Mouse (Mus musculus): ENCODE results near the gene Hkdc1. TPM values are rescaled to one million over a fixed set of nuclear protein-coding genes. Genes with fewer than 3 reads are reported as not detected.
A peak's percentile ranks its signal among the peaks of the same experiment; 100 is the strongest.

The Hkdc1 gene
- polyA plus RNA-seq, 1 experiment from 2014 or later, result 37.7 TPM

- peak; percentile 89 for ATAC-seq
- peak within 1 kb of the TSS; percentile 75 for H3K27ac ChIP-seq (ENCODE audit: low read depth, low read length)
- peak within 1 kb of the TSS; percentile 62 for H3K4me2 ChIP-seq (replicated peaks; ENCODE audit: low read depth)
- H3K9ac ChIP-seq (ENCODE audit: low read depth, low read length), result peak within 1 kb of the TSS; percentile 88
- H3K9me3 ChIP-seq (ENCODE audit: control insufficient read depth), result no peaks in the 10 kb centered on the region
- TF ChIP-seq CTCF (IDR thresholded peaks at IDR 0.05; ENCODE audit: low read depth), result no peak
- no peaks in the 10 kb centered on the region for H3K27me3 ChIP-seq (replicated peaks; ENCODE audit: control insufficient read depth, insufficient read depth, low read length)
- peaks cover 30% of the 10 kb centered on the region for H3K36me3 ChIP-seq (ENCODE audit: control insufficient read depth, insufficient read depth)
- under 1% methylated on average over 73 of the region's 73 CpGs for WGBS
- H3K4me3 ChIP-seq (ENCODE audit: low read depth, low read length), result peak within 1 kb of the TSS; percentile 81
- H3K4me1 ChIP-seq (replicated peaks; ENCODE audit: control insufficient read depth, insufficient read depth, low read length), result no peaks in the 10 kb centered on the region
Observed at GRCm38 (mm10) chr10:62449364-62450279, 27.3 kb upstream of the Hkdc1 start, which contains the start of the genes 4930507D05Rik and Supv3l1. 4930507D05Rik (plus strand) TSS chr10:62449489. Supv3l1 (minus strand) TSS chr10:62449738.

GRCm38 (mm10) chr10:62430427-62430826 is 8.1 kb upstream of the Hkdc1 start:
- Histone ChIP-seq H3K4me1 (replicated peaks; ENCODE audit: control insufficient read depth, insufficient read depth, low read length) (0 out of 2 replicates have a peak, but pooled peaks cover 3% of the 10 kb centered on the region), H3K27me3 (replicated peaks; ENCODE audit: control insufficient read depth, insufficient read depth, low read length) (no peaks in the 10 kb centered on the region), H3K27ac (ENCODE audit: low read depth, low read length) (no peak overlapping the region), H3K9me3 (ENCODE audit: control insufficient read depth) (no peaks in the 10 kb centered on the region), H3K4me2 (replicated peaks; ENCODE audit: low read depth) (no peak overlapping the region), H3K36me3 (ENCODE audit: control insufficient read depth, insufficient read depth) (peaks cover 66% of the 10 kb centered on the region), H3K9ac (ENCODE audit: low read depth, low read length) (no peak overlapping the region), H3K4me3 (ENCODE audit: low read depth, low read length) (no peak overlapping the region)
- 91% methylated on average over 5 of the region's 5 CpGs for WGBS
- ATAC-seq, result no peak
- TF ChIP-seq CTCF (IDR thresholded peaks at IDR 0.05; ENCODE audit: low read depth), result no peak

GRCm38 (mm10) chr10:62425081-62425871 is 3.0 kb upstream of the Hkdc1 start:
- Histone ChIP-seq H3K9ac (ENCODE audit: low read depth, low read length) (no peak overlapping the region), H3K4me3 (ENCODE audit: low read depth, low read length) (no peak overlapping the region), H3K4me1 (replicated peaks; ENCODE audit: control insufficient read depth, insufficient read depth, low read length) (peaks cover 6% of the 10 kb centered on the region; the same call in 1 of the 2 replicates), H3K27ac (ENCODE audit: low read depth, low read length) (peak overlapping the region; percentile 75), H3K36me3 (ENCODE audit: control insufficient read depth, insufficient read depth) (peaks cover 23% of the 10 kb centered on the region), H3K4me2 (replicated peaks; ENCODE audit: low read depth) (no peak overlapping the region), H3K27me3 (replicated peaks; ENCODE audit: control insufficient read depth, insufficient read depth, low read length) (no peaks in the 10 kb centered on the region), H3K9me3 (ENCODE audit: control insufficient read depth) (no peaks in the 10 kb centered on the region)
- no peak for TF ChIP-seq CTCF (IDR thresholded peaks at IDR 0.05; ENCODE audit: low read depth)
- ATAC-seq, result peak; percentile 75
- 28% methylated on average over 9 of the region's 9 CpGs for WGBS

GRCm38 (mm10) chr10:62421127-62421526 is 1.2 kb downstream of the Hkdc1 start:
- Histone ChIP-seq H3K4me2 (replicated peaks; ENCODE audit: low read depth) (peak overlapping the region; percentile 56), H3K9ac (ENCODE audit: low read depth, low read length) (peak overlapping the region; percentile 37; the same call in 1 of the 2 replicates), H3K4me1 (replicated peaks; ENCODE audit: control insufficient read depth, insufficient read depth, low read length) (peaks cover 10% of the 10 kb centered on the region), H3K9me3 (ENCODE audit: control insufficient read depth) (no peaks in the 10 kb centered on the region), H3K27ac (ENCODE audit: low read depth, low read length) (peak overlapping the region; percentile 60), H3K27me3 (replicated peaks; ENCODE audit: control insufficient read depth, insufficient read depth, low read length) (no peaks in the 10 kb centered on the region), H3K36me3 (ENCODE audit: control insufficient read depth, insufficient read depth) (no peaks in the 10 kb centered on the region; the same call in 1 of the 2 replicates), H3K4me3 (ENCODE audit: low read depth, low read length) (peak overlapping the region; percentile 29)
- no peak for ATAC-seq
- no peak for TF ChIP-seq CTCF (IDR thresholded peaks at IDR 0.05; ENCODE audit: low read depth)
- 68% methylated on average over 3 of the region's 3 CpGs for WGBS

- Histone ChIP-seq H3K36me3 (ENCODE audit: control insufficient read depth, insufficient read depth) (no peaks in the 10 kb centered on the region; the same call in 1 of the 2 replicates), H3K4me2 (replicated peaks; ENCODE audit: low read depth) (peak overlapping the region; percentile 56), H3K27me3 (replicated peaks; ENCODE audit: control insufficient read depth, insufficient read depth, low read length) (no peaks in the 10 kb centered on the region), H3K9me3 (ENCODE audit: control insufficient read depth) (no peaks in the 10 kb centered on the region), H3K4me3 (ENCODE audit: low read depth, low read length) (peak overlapping the region; percentile 29), H3K27ac (ENCODE audit: low read depth, low read length) (peak overlapping the region; percentile 60), H3K9ac (ENCODE audit: low read depth, low read length) (no peak overlapping the region), H3K4me1 (replicated peaks; ENCODE audit: control insufficient read depth, insufficient read depth, low read length) (peaks cover 7% of the 10 kb centered on the region)
- no peak for TF ChIP-seq CTCF (IDR thresholded peaks at IDR 0.05; ENCODE audit: low read depth)
- WGBS, result 35% methylated on average over 6 of the region's 6 CpGs
- no peak for ATAC-seq
Observed at GRCm38 (mm10) chr10:62420399-62420798, 1.9 kb downstream of the Hkdc1 start.

GRCm38 (mm10) chr10:62419422-62419821 is 2.9 kb downstream of the Hkdc1 start:
- H3K27me3 ChIP-seq (replicated peaks; ENCODE audit: control insufficient read depth, insufficient read depth, low read length), result no peaks in the 10 kb centered on the region
- H3K4me1 ChIP-seq (replicated peaks; ENCODE audit: control insufficient read depth, insufficient read depth, low read length), result peaks cover 5% of the 10 kb centered on the region
- TF ChIP-seq CTCF (IDR thresholded peaks at IDR 0.05; ENCODE audit: low read depth), result no peak
- H3K9ac ChIP-seq (ENCODE audit: low read depth, low read length), result no peak overlapping the region
- H3K9me3 ChIP-seq (ENCODE audit: control insufficient read depth), result no peaks in the 10 kb centered on the region
- peak overlapping the region; percentile 57; the same call in 1 of the 2 replicates for H3K27ac ChIP-seq (ENCODE audit: low read depth, low read length)
- ATAC-seq, result peak; percentile 38
- H3K4me3 ChIP-seq (ENCODE audit: low read depth, low read length), result no peak overlapping the region
- H3K4me2 ChIP-seq (replicated peaks; ENCODE audit: low read depth), result peak overlapping the region; percentile 56
- no peaks in the 10 kb centered on the region; the same call in 1 of the 2 replicates for H3K36me3 ChIP-seq (ENCODE audit: control insufficient read depth, insufficient read depth)
- 37% methylated on average over 5 of the region's 5 CpGs for WGBS
